Mouse (Mus musculus) cortical plate, adult 2 months (tissue): ENCODE measurements around the gene Dhdh.

ENCODE experiments used
- CTCF ChIP-seq: fragments of 200-500 bp; IDR thresholded peaks from 2 replicates; pipeline ENCODE4 v1.5.1; 2011; ENCODE audit warnings: mild to moderate bottlenecking, control low read depth, low read length; ENCODE audit not compliant: insufficient read depth; ENCODE audit errors: extremely low read depth
- POLR2A ChIP-seq: fragments of 200-500 bp; IDR thresholded peaks from 2 replicates; pipeline ENCODE4 v1.6.1; 2011; ENCODE audit warnings: mild to moderate bottlenecking, low read length, control low read depth; ENCODE audit not compliant: insufficient read depth; ENCODE audit errors: extremely low read depth

- TF ChIP-seq CTCF: no peak
- TF ChIP-seq POLR2A: no peak
Measured at GRCm38 (mm10) chr7:45476453-45476852, 12.2 kb downstream of the Dhdh start.
